Mouse (Mus musculus): ENCODE results near the gene C1qtnf12.
A peak's percentile ranks its signal among the peaks of the same experiment; 100 is the strongest.

The C1qtnf12 gene

GRCm38 (mm10) chr4:155962167-155962971 lies at the start of gene C1qtnf12:
Gene C1qtnf12, plus strand, starts transcription at chr4:155962318.
- DNase-seq (ENCODE audit: low spot score) = peak; percentile 41

- DNase-seq (ENCODE audit: low spot score) = no peak
Observed at GRCm38 (mm10) chr4:155932031-155932430, 30.1 kb upstream of the C1qtnf12 start.

GRCm38 (mm10) chr4:155943049-155943452 lies 19.1 kb upstream of the C1qtnf12 start:
- DNase-seq (ENCODE audit: low spot score) = peak; percentile 50

- DNase-seq (ENCODE audit: low spot score) = peak; percentile 94
Observed at GRCm38 (mm10) chr4:155943534-155944249, 18.4 kb upstream of the C1qtnf12 start, which contains the start of gene Ube2j2. Gene Ube2j2, plus strand, starts transcription at chr4:155943831.

- no peak for DNase-seq (ENCODE audit: low spot score)
Observed at GRCm38 (mm10) chr4:155944271-155944670, 17.8 kb upstream of the C1qtnf12 start.

- DNase-seq (ENCODE audit: low spot score) = no peak
Observed at GRCm38 (mm10) chr4:155947094-155947493, 15.0 kb upstream of the C1qtnf12 start.

- DNase-seq (ENCODE audit: low spot score) = no peak
Observed at GRCm38 (mm10) chr4:155955491-155955890, 6.6 kb upstream of the C1qtnf12 start.

- peak; percentile 79 for DNase-seq (ENCODE audit: low spot score)
Observed at GRCm38 (mm10) chr4:155959275-155959674, 2.8 kb upstream of the C1qtnf12 start.

- no peak for DNase-seq (ENCODE audit: low spot score)
Observed at GRCm38 (mm10) chr4:155963106-155963505, 988 bp downstream of the C1qtnf12 start.

GRCm38 (mm10) chr4:155964396-155964795 lies 2.3 kb downstream of the C1qtnf12 start:
- no peak for DNase-seq (ENCODE audit: low spot score)

GRCm38 (mm10) chr4:155969043-155969653 lies 7.0 kb downstream of the C1qtnf12 start:
- no peak for DNase-seq (ENCODE audit: low spot score)

GRCm38 (mm10) chr4:155970286-155970685 lies 8.2 kb downstream of the C1qtnf12 start:
- no peak for DNase-seq (ENCODE audit: low spot score)

- no peak for DNase-seq (ENCODE audit: low spot score)
Observed at GRCm38 (mm10) chr4:155972651-155973050, 10.5 kb downstream of the C1qtnf12 start.

GRCm38 (mm10) chr4:155973239-155973638 lies 11.1 kb downstream of the C1qtnf12 start:
- DNase-seq (ENCODE audit: low spot score) = no peak

GRCm38 (mm10) chr4:155981436-155982082 lies 19.4 kb downstream of the C1qtnf12 start:
- no peak for DNase-seq (ENCODE audit: low spot score)

- no peak for DNase-seq (ENCODE audit: low spot score)
Observed at GRCm38 (mm10) chr4:155983788-155984187, 21.7 kb downstream of the C1qtnf12 start.

GRCm38 (mm10) chr4:155991211-155991907 lies 29.2 kb downstream of the C1qtnf12 start:
- DNase-seq (ENCODE audit: low spot score) = peak; percentile 25

- DNase-seq (ENCODE audit: low spot score) = no peak
Observed at GRCm38 (mm10) chr4:155991908-155992230, 29.8 kb downstream of the C1qtnf12 start.

- DNase-seq (ENCODE audit: low spot score) = peak; percentile 79
Observed at GRCm38 (mm10) chr4:155992241-155992905, 30.3 kb downstream of the C1qtnf12 start, which contains the start of the genes B3galt6 and Sdf4. Gene B3galt6, minus strand, starts transcription at chr4:155992649. Gene Sdf4, plus strand, starts transcription at chr4:155992872.

- DNase-seq (ENCODE audit: low spot score) = peak; percentile 96
Observed at GRCm38 (mm10) chr4:155992906-155993547, 30.9 kb downstream of the C1qtnf12 start.
